Mouse (Mus musculus) right cerebral cortex, postnatal 10 days (tissue): ENCODE measurements around the gene Btrc.

Experiments
- DNase-seq, 2 experiments: peaks; one replicate each; pipeline ENCODE4 v3.0.0; 2021; ENCODE audit warnings: low spot score in 2 of 2

Btrc gene

GRCm38 (mm10) chr19:45573033-45573432 is 209.5 kb downstream of the Btrc start:
- no peak for DNase-seq

- peak; percentile 72 to 81 for DNase-seq
Observed at GRCm38 (mm10) chr19:45573861-45574267, 210.3 kb downstream of the Btrc start.

GRCm38 (mm10) chr19:45574339-45574898 is 210.9 kb downstream of the Btrc start:
- no peak for DNase-seq

DNA sequence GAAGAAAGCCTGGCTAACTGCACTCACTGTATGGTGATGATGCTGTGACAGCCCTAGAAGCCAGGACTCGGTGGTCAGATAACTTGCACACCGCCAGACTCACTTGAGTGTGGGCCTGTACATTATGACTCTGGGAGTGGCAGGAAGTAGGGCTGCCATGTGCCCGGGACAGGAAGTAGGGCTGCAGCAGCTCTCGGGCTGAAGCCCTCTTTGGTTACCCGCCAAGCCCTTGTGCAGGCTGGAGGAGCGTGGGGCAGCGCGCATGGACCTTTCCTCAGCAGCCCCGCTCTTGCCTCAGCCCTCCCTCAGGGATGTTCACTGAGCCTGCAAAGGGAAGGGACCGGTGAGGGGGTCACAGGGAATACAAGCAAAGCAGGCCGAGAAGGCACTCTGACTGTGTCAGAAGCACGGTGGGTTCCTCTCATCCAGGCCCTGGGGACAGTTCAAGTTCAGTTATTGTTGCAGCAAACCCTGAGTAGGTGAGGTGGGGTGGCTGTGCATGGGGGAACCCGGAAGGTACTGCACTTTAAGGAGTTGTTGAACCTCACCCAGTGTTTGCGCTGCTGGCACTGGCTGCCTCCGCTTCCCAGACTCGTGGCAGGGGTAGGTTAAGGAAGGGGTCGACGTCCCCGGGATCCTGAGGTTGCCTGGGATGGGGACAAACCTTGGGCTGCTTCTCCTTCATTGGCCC is 211.6 kb downstream of the Btrc start:
- no peak for DNase-seq

GRCm38 (mm10) chr19:45575632-45576001 is 212.1 kb downstream of the Btrc start:
- no peak for DNase-seq

DNA sequence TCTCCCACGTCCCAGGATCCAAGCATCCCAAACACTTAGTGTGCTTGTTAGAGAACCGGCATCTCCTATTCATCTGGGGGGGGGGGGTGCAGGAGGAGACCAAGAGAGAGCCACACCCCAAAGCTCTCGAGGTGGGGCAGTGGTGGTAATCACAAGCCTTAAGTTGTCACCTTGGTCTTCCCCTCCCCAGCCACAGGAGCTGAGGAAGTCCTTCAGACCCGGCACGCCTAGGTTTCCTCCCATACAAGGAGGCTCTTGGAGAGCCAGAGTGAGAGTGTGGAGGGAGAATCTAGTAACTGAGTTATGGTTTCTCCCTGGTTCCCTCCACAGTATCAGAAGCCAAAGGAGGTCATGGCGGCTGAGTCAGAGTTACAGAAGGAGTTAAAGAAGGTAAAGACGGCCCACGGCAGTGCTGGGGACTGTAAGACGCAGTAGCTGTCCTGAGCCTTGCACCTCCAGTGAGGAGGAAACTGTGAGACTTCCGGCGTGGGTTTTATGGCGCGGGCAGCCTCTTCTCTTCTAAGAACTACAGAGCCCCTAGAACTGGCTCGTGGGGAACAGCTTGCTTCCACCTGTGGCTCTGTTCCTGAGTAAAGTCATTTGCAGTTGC is 213.7 kb downstream of the Btrc start:
- no peak for DNase-seq

GRCm38 (mm10) chr19:45578976-45579375 is 215.4 kb downstream of the Btrc start:
- DNase-seq, result no peak

DNA sequence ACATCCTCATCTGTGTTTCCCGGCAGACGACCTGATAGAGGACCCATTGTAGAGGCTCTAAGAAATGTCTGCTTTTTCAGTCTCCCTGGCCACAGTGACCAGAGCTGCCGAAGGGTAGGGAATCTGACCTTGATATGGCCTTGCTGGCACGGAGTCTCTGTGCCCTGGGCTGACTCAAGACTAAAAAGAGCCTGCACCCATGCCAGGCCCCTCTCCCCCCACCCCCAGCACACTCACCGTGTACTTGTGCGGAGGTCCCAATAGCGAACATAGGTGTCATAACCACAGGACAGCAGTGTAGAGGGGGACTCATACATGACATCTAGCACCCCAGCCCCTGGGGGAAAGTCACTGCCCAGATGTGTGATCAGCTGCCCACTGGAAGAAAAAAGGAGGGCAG is 215.9 kb downstream of the Btrc start:
- no peak for DNase-seq
